Mouse (Mus musculus) small intestine, adult 2 months (tissue): ENCODE data around the gene Srsf4.

Experiments
- CTCF ChIP-seq: fragments of 200-500 bp; IDR thresholded peaks from 2 replicates; pipeline ENCODE4 v1.5.1; 2012; ENCODE audit warnings: low read depth, mild to moderate bottlenecking, control low read depth, inconsistent platforms, low read length, moderate library complexity, mixed read lengths; ENCODE audit not compliant: insufficient replicate concordance, insufficient read length; ENCODE audit errors: extremely low read depth
- POLR2A ChIP-seq: fragments of 200-500 bp; IDR thresholded peaks from 2 replicates; pipeline ENCODE4 v1.6.1; 2012; ENCODE audit warnings: low read depth, mild to moderate bottlenecking, control low read depth, inconsistent platforms, low read length, moderate library complexity

- peak; percentile 90 for TF ChIP-seq CTCF
- TF ChIP-seq POLR2A, result no peak
Measured at GRCm38 (mm10) chr4:131916425-131916824, 43.0 kb downstream of the Srsf4 start.
